Mouse (Mus musculus) c-Kit-positive CD71-positive TER-119-positive erythroid progenitor cells, embryonic 14.5 days (primary cell): ENCODE measurements at regions not wholly inside any gene's neighbourhood (a gene's known extent, or its start where the extent isn't known, plus 50 kb on each side); places are given as distances from the start of the nearest gene placed in this dataset.

Source experiments
- DNase-seq: peaks from one replicate; pipeline ENCODE4 v3.0.0-alpha.2; 2013; ENCODE audit warnings: low spot score

DNA sequence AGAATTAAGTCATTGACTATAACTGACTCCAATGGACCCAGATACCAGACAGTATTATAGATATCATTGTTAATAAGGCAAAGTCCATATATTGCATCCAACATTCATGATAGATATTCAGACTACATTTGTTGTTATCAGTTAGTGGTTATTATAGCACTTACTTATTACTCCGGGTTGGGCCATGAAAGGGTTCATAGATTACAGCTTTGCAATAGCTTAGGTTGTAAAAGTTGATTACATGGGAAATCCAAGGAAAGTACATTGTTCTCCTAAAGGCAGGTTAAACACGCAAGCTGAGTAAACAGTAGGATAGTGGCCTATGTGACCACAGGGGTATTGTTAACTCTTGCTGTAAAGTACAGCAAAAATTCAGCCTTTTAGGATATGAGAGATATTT, 89.3 kb upstream of the Actbl2 start:
- DNase-seq, result no peak

- DNase-seq, result no peak
Observed at GRCm38 (mm10) chr13:111170269-111171165, 84.3 kb upstream of the Actbl2 start.

- no peak for DNase-seq
Observed at GRCm38 (mm10) chr13:111179186-111179585, 75.6 kb upstream of the Actbl2 start.

- DNase-seq, result no peak
Observed at GRCm38 (mm10) chr13:111183293-111183692, 71.5 kb upstream of the Actbl2 start.

GRCm38 (mm10) chr13:111185799-111186198, 69.0 kb upstream of the Actbl2 start:
- DNase-seq, result no peak

- no peak for DNase-seq
Observed at GRCm38 (mm10) chr13:111186833-111187232, 68.0 kb upstream of the Actbl2 start.

GRCm38 (mm10) chr13:111193919-111194318, 60.9 kb upstream of the Actbl2 start:
- no peak for DNase-seq

GRCm38 (mm10) chr13:111194337-111194736, 60.5 kb upstream of the Actbl2 start:
- no peak for DNase-seq

GRCm38 (mm10) chr13:111201532-111201931, 53.3 kb upstream of the Actbl2 start:
- no peak for DNase-seq

DNA sequence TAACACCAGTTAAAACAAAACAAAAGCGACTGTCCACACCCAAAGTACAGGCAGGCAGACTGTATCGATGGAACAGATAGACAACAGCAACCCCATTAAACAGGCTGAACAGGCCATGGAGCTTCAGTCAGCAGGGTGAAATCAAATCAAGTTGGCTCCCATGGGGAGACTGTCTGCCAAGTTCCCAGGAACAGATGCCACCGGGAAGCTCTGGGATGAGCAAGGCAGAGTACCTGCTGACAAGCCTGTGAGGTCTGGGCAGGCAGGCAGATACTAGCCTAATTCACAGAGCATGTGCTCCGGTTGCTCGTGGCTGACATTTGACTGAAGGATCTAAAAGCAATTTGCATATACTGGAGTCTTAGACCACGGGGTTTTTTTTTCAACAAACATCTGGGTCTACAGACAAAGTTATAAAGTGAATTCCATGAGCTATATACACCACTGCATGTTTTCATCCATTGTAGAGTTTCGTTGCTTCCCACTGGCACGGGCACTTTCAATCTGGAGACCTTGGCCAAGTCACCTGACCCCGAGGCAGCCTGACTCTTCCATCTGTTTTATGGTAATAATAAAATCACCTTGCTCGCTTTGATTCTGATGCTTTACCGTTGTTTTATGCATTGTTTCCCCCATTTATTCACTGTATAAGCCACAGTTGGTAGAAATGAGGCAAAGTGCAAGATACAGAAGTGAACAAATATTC, 50.1 kb upstream of the Actbl2 start:
- DNase-seq, result no peak
